Mouse (Mus musculus): Measurements from ENCODE around the gene Gm42674. TPM values are rescaled to one million over a fixed set of nuclear protein-coding genes. Genes with fewer than 3 reads are reported as not detected.

Gene Gm42674
- polyA plus RNA-seq (2015; fragmentation: Nextera tagmentation; extraction: Ambion mirVana) = not detected in 2 replicates

GRCm38 (mm10) chr3:90601486-90602110, at the start of gene Gm42674:
Gene Gm42674 (plus strand): TSS chr3:90601904.

GRCm38 (mm10) chr3:90560008-90560628, 41.6 kb upstream of the Gm42674 start, which contains the start of gene S100a3:
Gene S100a3 (plus strand): TSS chr3:90560578.

DNA sequence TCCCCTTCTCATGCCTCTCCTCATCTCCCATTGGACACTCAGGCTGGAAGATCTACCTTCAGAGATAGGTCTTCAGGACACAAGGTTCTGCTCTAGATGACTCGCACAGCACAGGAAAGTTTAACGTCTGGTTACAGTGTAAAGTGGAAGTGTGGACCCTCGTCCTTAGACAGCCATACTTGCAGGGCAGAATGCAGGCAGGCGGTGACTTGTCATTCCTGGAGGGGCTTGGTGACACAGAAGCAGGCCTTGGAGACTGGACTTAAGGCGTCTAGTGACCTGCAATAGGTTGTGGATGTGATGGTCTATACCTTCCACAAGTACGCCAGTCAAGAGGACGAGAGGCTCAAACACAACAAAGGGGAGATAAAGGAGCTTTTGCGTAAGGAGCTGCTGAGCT, 11.8 kb upstream of the Gm42674 start, which contains the start of gene S100a2:
Gene S100a2, plus strand, starts transcription at position 301 of the 400 bp plus-strand sequence.

GRCm38 (mm10) chr3:90603623-90604022, 1.9 kb downstream of the Gm42674 start, which contains the start of gene S100a4:
Gene S100a4 (plus strand): TSS chr3:90603771.

DNA sequence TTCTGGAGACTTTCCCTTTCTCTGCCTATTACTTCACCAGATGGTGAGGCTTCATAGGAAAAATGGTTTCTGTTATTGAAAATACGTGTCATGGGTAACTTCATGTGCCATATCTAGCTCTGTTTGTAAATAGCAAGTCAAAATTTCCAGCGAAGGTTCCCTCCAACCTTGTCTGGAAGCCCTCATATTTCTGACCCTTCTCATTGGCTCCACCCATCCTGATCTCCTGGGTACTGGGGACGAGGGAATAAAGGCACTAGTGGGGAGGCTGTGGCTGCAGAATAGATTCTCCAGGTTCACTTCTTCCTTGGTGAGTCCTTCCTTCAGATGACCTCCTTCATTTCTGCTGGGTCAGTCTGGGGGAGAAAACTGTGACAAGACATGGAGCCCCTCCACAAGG, 6.5 kb downstream of the Gm42674 start, which contains the start of gene S100a5:
Gene S100a5, plus strand, starts transcription at position 301 of the 400 bp plus-strand sequence.

DNA sequence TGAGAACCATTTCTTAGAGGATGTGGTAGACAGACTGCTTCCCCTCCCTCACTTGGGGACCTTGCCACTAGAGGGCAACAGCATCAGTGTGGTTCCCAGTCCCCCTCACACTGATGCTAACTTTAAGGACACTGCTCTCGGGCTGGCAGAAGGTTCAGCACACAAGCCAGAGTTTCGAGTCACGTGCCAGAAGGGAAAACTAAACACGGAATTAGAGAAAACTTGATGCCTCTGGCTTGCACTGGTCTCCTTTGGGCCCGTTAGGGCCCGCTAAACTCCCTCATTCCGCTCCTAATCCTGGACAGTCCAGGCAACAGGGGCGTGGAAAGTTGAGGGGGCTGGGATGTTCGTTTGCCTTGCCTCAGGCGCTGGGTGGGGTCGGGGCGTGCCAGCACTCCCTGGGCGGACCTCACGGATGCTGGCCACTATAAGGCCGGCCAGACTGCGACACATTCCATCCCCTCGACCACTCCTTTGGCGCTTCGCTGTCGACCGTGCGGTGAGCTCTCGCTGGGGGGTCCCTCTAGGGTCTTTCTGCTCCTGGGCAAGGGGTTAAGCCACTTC, 11.1 kb downstream of the Gm42674 start, which contains the start of gene S100a6:
Gene S100a6, plus strand, starts transcription at position 155 of the 564 bp plus-strand sequence.

DNA sequence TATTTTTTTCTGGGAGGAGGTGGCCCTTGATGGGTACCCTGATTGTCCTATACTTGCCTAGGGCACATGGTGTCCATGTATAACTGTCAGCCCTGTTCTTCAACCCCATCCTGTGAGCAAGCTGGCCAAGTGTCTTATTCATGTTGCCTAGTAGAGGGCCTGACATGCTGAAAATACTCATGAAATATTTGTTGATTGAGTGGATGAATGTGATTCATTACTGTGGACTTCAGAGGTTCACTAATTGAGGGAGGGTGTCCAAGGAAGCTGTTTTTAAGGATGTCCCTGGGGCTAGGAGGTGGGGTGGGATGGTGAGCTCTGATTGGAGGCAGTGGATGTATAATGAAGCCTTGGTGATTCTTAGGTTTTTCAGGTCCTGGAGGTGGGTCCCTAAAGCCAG, 52.0 kb downstream of the Gm42674 start, which contains the start of gene S100a7a:
Gene S100a7a, plus strand, starts transcription at position 301 of the 400 bp plus-strand sequence.

Other genes starting within 250 kb of the Gm42674 start
- 6.9 and 8.3 TPM in 2 replicates for gene Slc27a3, start 212.0 kb upstream of the Gm42674 start, polyA plus RNA-seq (2015; fragmentation: Nextera tagmentation; extraction: Ambion mirVana)
- 9.2 and 9.7 TPM in 2 replicates for gene Ints3, start 168.3 kb upstream of the Gm42674 start, polyA plus RNA-seq (2015; fragmentation: Nextera tagmentation; extraction: Ambion mirVana)
- 3.0 and 4.5 TPM in 2 replicates for gene Npr1, start 136.0 kb upstream of the Gm42674 start, polyA plus RNA-seq (2015; fragmentation: Nextera tagmentation; extraction: Ambion mirVana)
- gene Ilf2, start 125.8 kb upstream of the Gm42674 start, polyA plus RNA-seq (2015; fragmentation: Nextera tagmentation; extraction: Ambion mirVana) = 59.7 and 65.9 TPM in 2 replicates
- 91.6 and 102 TPM in 2 replicates for gene Snapin, start 110.9 kb upstream of the Gm42674 start, polyA plus RNA-seq (2015; fragmentation: Nextera tagmentation; extraction: Ambion mirVana)
- gene Chtop, start 92.4 kb upstream of the Gm42674 start, polyA plus RNA-seq (2015; fragmentation: Nextera tagmentation; extraction: Ambion mirVana) = 81.7 and 90.6 TPM in 2 replicates
- gene S100a1, start 87.5 kb upstream of the Gm42674 start, polyA plus RNA-seq (2015; fragmentation: Nextera tagmentation; extraction: Ambion mirVana) = 796 and 865 TPM in 2 replicates
- gene S100a13, start 87.5 kb upstream of the Gm42674 start, polyA plus RNA-seq (2015; fragmentation: Nextera tagmentation; extraction: Ambion mirVana) = 82.3 and 90.7 TPM in 2 replicates
- 161 and 184 TPM in 2 replicates for gene S100a14, start 75.0 kb upstream of the Gm42674 start, polyA plus RNA-seq (2015; fragmentation: Nextera tagmentation; extraction: Ambion mirVana)
- 293 and 298 TPM in 2 replicates for gene S100a16, start 64.7 kb upstream of the Gm42674 start, polyA plus RNA-seq (2015; fragmentation: Nextera tagmentation; extraction: Ambion mirVana)
- gene S100a3, start 41.3 kb upstream of the Gm42674 start, polyA plus RNA-seq (2015; fragmentation: Nextera tagmentation; extraction: Ambion mirVana) = 2.5 and 2.6 TPM in 2 replicates
- gene S100a2, start 11.7 kb upstream of the Gm42674 start, polyA plus RNA-seq (2015; fragmentation: Nextera tagmentation; extraction: Ambion mirVana) = 0.88 TPM in 1 of 2 replicates, not detected in the other
- 45.1 and 83.2 TPM in 2 replicates for gene S100a4, start 1.9 kb downstream of the Gm42674 start, polyA plus RNA-seq (2015; fragmentation: Nextera tagmentation; extraction: Ambion mirVana)
- 1.4 and 1.6 TPM in 2 replicates for gene S100a5, start 6.6 kb downstream of the Gm42674 start, polyA plus RNA-seq (2015; fragmentation: Nextera tagmentation; extraction: Ambion mirVana)
- gene S100a6, start 11.0 kb downstream of the Gm42674 start, polyA plus RNA-seq (2015; fragmentation: Nextera tagmentation; extraction: Ambion mirVana) = 4,303 and 4,617 TPM in 2 replicates
- 0.12 and 0.25 TPM in 2 replicates for gene S100a7a, start 52.1 kb downstream of the Gm42674 start, polyA plus RNA-seq (2015; fragmentation: Nextera tagmentation; extraction: Ambion mirVana)
- gene S100a8, start 67.1 kb downstream of the Gm42674 start, polyA plus RNA-seq (2015; fragmentation: Nextera tagmentation; extraction: Ambion mirVana) = 21.3 and 232 TPM in 2 replicates
- 10.1 and 121 TPM in 2 replicates for gene S100a9, start 93.8 kb downstream of the Gm42674 start, polyA plus RNA-seq (2015; fragmentation: Nextera tagmentation; extraction: Ambion mirVana)
- not detected in 2 replicates for gene Pglyrp4, start 125.0 kb downstream of the Gm42674 start, polyA plus RNA-seq (2015; fragmentation: Nextera tagmentation; extraction: Ambion mirVana)
- not detected in 2 replicates for gene Gm5849, start 176.0 kb downstream of the Gm42674 start, polyA plus RNA-seq (2015; fragmentation: Nextera tagmentation; extraction: Ambion mirVana)

All from urinary bladder, postnatal 0 days (tissue).